Mouse (Mus musculus): ENCODE results near the gene Bloc1s3. TPM values are rescaled to one million over a fixed set of nuclear protein-coding genes. Genes with fewer than 3 reads are reported as not detected.

Bloc1s3 gene
- polyA plus RNA-seq, 1 experiment from 2014 or later = 0.94 TPM

- Histone ChIP-seq H3K4me3 (ENCODE audit: low read depth, low read length) (no peak overlapping the region), H3K36me3 (replicated peaks; ENCODE audit: insufficient read depth, low read length) (no peaks in the 10 kb centered on the region), H3K4me2 (ENCODE audit: low read depth, low read length) (no peak overlapping the region), H3K4me1 (ENCODE audit: insufficient read depth) (peaks cover 15% of the 10 kb centered on the region), H3K9ac (replicated peaks) (no peak overlapping the region), H3K27ac (ENCODE audit: low read depth) (no peak overlapping the region), H3K27me3 (ENCODE audit: insufficient read depth, low read length) (no peaks in the 10 kb centered on the region), H3K9me3 (ENCODE audit: low read length) (no peaks in the 10 kb centered on the region)
- WGBS (ENCODE audit: insufficient replicate concordance) = 41% methylated on average over 1 of the region's 1 CpGs
- DNase-seq = no peak
- no peak for ATAC-seq
- TF ChIP-seq EP300 (IDR thresholded peaks at IDR 0.05; ENCODE audit: low read depth) = no peak
- TF ChIP-seq CTCF (IDR thresholded peaks at IDR 0.05; ENCODE audit: low read depth) = no peak
Observed at GRCm38 (mm10) chr7:19460500-19460899, 47.7 kb downstream of the Bloc1s3 start.

GRCm38 (mm10) chr7:19459144-19459870 is 48.9 kb downstream of the Bloc1s3 start:
- ATAC-seq = no peak
- 26% methylated on average over 6 of the region's 6 CpGs for WGBS (ENCODE audit: insufficient replicate concordance)
- no peak for TF ChIP-seq CTCF (IDR thresholded peaks at IDR 0.05; ENCODE audit: low read depth)
- TF ChIP-seq EP300 (IDR thresholded peaks at IDR 0.05; ENCODE audit: low read depth) = no peak
- Histone ChIP-seq H3K27me3 (ENCODE audit: insufficient read depth, low read length) (no peaks in the 10 kb centered on the region), H3K9ac (replicated peaks) (peak overlapping the region; percentile 87), H3K4me3 (ENCODE audit: low read depth, low read length) (peak overlapping the region; percentile 95), H3K4me2 (ENCODE audit: low read depth, low read length) (peak overlapping the region; percentile 93), H3K4me1 (ENCODE audit: insufficient read depth) (peaks cover 15% of the 10 kb centered on the region), H3K27ac (ENCODE audit: low read depth) (peak overlapping the region; percentile 74), H3K9me3 (ENCODE audit: low read length) (no peaks in the 10 kb centered on the region), H3K36me3 (replicated peaks; ENCODE audit: insufficient read depth, low read length) (no peaks in the 10 kb centered on the region)
- no peak for DNase-seq

GRCm38 (mm10) chr7:19458591-19459111 is 49.5 kb downstream of the Bloc1s3 start, which contains the start of gene Mark4:
TSS of gene Mark4 (minus strand) at chr7:19458821.
- Histone ChIP-seq H3K4me1 (ENCODE audit: insufficient read depth) (peaks cover 15% of the 10 kb centered on the region), H3K9me3 (ENCODE audit: low read length) (no peaks in the 10 kb centered on the region), H3K9ac (replicated peaks) (peak within 1 kb of the TSS; percentile 87), H3K36me3 (replicated peaks; ENCODE audit: insufficient read depth, low read length) (no peaks in the 10 kb centered on the region), H3K27ac (ENCODE audit: low read depth) (peak within 1 kb of the TSS; percentile 74), H3K4me2 (ENCODE audit: low read depth, low read length) (peak within 1 kb of the TSS; percentile 93), H3K27me3 (ENCODE audit: insufficient read depth, low read length) (no peaks in the 10 kb centered on the region), H3K4me3 (ENCODE audit: low read depth, low read length) (peak within 1 kb of the TSS; percentile 95)
- ATAC-seq = peak; percentile 85
- 2% methylated on average over 19 of the region's 42 CpGs for WGBS (ENCODE audit: insufficient replicate concordance)
- TF ChIP-seq EP300 (IDR thresholded peaks at IDR 0.05; ENCODE audit: low read depth) (no peak), CTCF (IDR thresholded peaks at IDR 0.05; ENCODE audit: low read depth) (no peak)
- DNase-seq = peak; percentile 89

GRCm38 (mm10) chr7:19458072-19458486 is 50.1 kb downstream of the Bloc1s3 start:
- DNase-seq (peak; percentile 74), ATAC-seq (peak; percentile 65)
- TF ChIP-seq CTCF (IDR thresholded peaks at IDR 0.05; ENCODE audit: low read depth) (peak; percentile 51), EP300 (IDR thresholded peaks at IDR 0.05; ENCODE audit: low read depth) (no peak)
- peak overlapping the region; percentile 95 for H3K4me3 ChIP-seq (ENCODE audit: low read depth, low read length)
- peak overlapping the region; percentile 87 for H3K9ac ChIP-seq (replicated peaks)
- H3K4me1 ChIP-seq (ENCODE audit: insufficient read depth) = peaks cover 15% of the 10 kb centered on the region
- no peaks in the 10 kb centered on the region for H3K27me3 ChIP-seq (ENCODE audit: insufficient read depth, low read length)
- no peaks in the 10 kb centered on the region for H3K9me3 ChIP-seq (ENCODE audit: low read length)
- peak overlapping the region; percentile 93 for H3K4me2 ChIP-seq (ENCODE audit: low read depth, low read length)
- H3K27ac ChIP-seq (ENCODE audit: low read depth) = peak overlapping the region; percentile 74
- WGBS (ENCODE audit: insufficient replicate concordance) = under 1% methylated on average over 27 of the region's 31 CpGs
- H3K36me3 ChIP-seq (replicated peaks; ENCODE audit: insufficient read depth, low read length) = no peaks in the 10 kb centered on the region

GRCm38 (mm10) chr7:19457414-19458071 is 50.6 kb downstream of the Bloc1s3 start:
- Histone ChIP-seq H3K9me3 (ENCODE audit: low read length) (no peaks in the 10 kb centered on the region), H3K27ac (ENCODE audit: low read depth) (peak overlapping the region; percentile 74; the same call in 1 of the 2 replicates), H3K36me3 (replicated peaks; ENCODE audit: insufficient read depth, low read length) (no peaks in the 10 kb centered on the region), H3K9ac (replicated peaks) (peak overlapping the region; percentile 87), H3K4me3 (ENCODE audit: low read depth, low read length) (peak overlapping the region; percentile 95), H3K4me1 (ENCODE audit: insufficient read depth) (peaks cover 15% of the 10 kb centered on the region), H3K27me3 (ENCODE audit: insufficient read depth, low read length) (no peaks in the 10 kb centered on the region), H3K4me2 (ENCODE audit: low read depth, low read length) (peak overlapping the region; percentile 93)
- DNase-seq = no peak
- WGBS (ENCODE audit: insufficient replicate concordance) = 7% methylated on average over 14 of the region's 14 CpGs
- TF ChIP-seq EP300 (IDR thresholded peaks at IDR 0.05; ENCODE audit: low read depth) = no peak
- peak; percentile 12; the same call in 1 of the 2 replicates for ATAC-seq

- Histone ChIP-seq H3K27ac (ENCODE audit: low read depth) (no peak overlapping the region), H3K4me3 (ENCODE audit: low read depth, low read length) (no peak overlapping the region), H3K9ac (replicated peaks) (no peak overlapping the region), H3K9me3 (ENCODE audit: low read length) (no peaks in the 10 kb centered on the region), H3K36me3 (replicated peaks; ENCODE audit: insufficient read depth, low read length) (0 out of 2 replicates have a peak, but pooled peaks cover 2% of the 10 kb centered on the region), H3K27me3 (ENCODE audit: insufficient read depth, low read length) (no peaks in the 10 kb centered on the region), H3K4me2 (ENCODE audit: low read depth, low read length) (no peak overlapping the region), H3K4me1 (ENCODE audit: insufficient read depth) (peaks cover 15% of the 10 kb centered on the region)
- WGBS (ENCODE audit: insufficient replicate concordance) = 84% methylated on average over 7 of the region's 7 CpGs
- no peak for ATAC-seq
- DNase-seq = no peak
- TF ChIP-seq CTCF (IDR thresholded peaks at IDR 0.05; ENCODE audit: low read depth) (no peak), EP300 (IDR thresholded peaks at IDR 0.05; ENCODE audit: low read depth) (no peak)
Observed at GRCm38 (mm10) chr7:19456628-19457027, 51.5 kb downstream of the Bloc1s3 start.
